Mouse (Mus musculus) spleen, postnatal 10 days (tissue): ENCODE results near the gene Gm13696.
A peak's percentile ranks its signal among the peaks of the same experiment; 100 is the strongest.
"Not testable (repeated sequence)": the region's sequence is repeated elsewhere in the genome, so short reads cannot be mapped to it uniquely, and the experiment has no call there.

Experiments
- DNase-seq, 2 experiments: peaks; one replicate each; pipeline ENCODE4 v3.0.0; 2021 to 2022; ENCODE audit warnings: low spot score in 2 of 2

Gm13696 gene

DNA sequence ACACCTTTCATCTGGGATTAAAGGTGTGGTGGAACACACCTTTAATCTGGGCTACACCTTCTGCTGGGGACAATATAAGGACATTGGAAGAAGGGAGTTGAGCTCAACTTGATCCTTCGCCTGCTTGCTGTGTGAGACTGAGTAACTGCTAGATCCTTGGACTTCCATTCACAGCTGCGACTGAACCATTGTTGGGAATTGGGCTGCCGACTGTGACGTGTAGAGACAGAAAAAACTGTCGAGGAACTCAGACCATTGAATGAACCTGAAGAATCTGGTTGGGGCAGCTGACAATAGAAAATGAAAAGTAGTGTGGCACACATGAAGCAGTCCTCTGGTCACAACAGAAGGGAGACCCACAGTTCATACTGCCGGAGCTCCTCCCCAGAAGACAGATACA lies at the start of gene Gm13696:
Gene Gm13696 (plus strand): TSS at position 301 of the 400 bp plus-strand sequence.
- DNase-seq, result not testable (repeated sequence)

DNA sequence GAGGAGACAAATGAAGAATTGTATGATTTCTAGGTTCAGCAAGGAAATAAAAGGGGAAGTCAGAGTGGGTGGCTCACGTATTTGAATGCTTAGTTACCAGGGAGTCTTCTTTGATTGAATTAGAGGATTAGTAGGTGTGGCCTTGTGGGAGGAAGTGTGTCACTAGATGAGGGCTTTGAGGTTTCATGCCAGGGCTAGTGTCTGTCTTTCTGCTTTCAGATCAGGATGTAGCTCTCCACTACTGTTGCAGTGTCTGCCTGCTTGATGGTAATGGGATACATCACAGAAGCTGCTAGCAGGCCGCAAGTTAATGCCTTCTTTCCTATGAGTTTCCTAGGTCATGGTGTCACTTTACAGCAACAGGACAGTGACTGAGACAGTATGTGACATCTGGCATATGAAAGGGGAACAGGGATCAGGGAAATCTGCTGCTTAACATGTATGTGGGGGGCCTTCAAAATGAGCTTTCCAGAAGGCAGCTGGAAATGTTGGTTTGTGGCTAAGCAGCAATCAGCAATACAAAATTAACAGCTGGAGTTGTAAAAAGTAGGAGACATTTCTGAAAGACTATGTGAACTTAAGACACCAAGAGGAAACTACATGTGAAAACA lies 43.3 kb upstream of the Gm13696 start:
- DNase-seq, result peak; percentile 4 to 17

DNA sequence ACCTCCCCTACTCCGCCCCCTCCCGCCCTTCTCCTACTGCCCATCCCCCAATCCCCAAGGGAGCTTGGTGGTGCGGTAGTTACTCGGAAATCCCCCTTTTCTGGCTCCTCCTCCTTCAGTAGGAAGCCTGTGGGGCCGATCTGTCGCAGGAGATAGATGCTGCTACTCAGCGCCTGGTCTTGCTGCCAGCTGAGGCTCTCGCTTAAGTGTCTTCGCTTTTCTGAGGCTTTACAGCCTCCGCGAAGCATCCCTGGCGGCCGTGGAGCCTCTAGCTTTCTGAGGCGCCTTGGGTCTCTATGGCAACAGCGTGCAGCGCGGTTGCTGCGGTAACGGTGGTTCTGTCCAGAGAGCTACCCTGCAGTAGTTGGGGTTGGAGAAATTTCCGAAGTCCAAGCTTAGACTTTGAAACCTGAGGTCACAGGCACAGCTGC lies 32.0 kb upstream of the Gm13696 start, which contains the start of gene Zswim2:
Gene Zswim2 (minus strand): TSS at position 298 of the 431 bp plus-strand sequence.
- DNase-seq, result peak; percentile 5 to 37

DNA sequence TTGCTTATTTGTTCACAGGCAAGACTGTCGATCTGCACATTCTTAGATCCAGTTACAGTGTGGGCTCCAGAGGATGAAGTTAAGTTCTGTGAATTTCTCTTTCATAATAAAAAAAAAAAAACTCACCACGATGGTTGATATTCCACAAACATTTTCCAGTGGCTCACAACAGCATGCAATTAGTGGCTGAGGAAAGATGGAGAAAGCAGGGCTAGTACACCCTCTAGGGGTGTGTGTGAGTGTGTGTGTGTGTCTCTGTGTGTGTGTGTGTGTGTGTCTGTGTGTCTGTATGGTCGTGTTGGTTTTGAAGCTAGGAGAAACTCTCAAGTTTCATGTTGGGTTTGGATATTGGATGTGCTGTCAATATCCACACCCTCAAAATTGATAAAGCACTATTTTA lies 31.5 kb upstream of the Gm13696 start:
- DNase-seq, result no peak

DNA sequence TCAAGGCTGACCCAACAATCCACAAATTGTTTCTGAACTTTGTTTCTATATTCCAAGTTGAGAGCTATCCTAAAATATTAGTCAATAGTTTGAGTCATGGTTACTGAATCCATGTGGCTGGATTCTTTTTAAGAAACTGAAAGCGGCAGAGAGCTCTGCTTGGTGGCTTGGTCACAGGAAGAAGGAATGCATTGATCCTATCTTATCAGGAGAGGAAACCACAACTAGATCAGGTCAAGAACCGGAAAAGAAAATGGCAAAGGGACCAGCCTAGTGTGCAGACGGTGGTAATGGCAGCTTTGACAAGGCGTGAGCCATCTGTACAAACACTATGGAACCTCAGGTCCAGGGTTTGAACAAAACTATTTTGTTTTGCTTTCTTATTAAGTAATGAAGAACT lies 31.1 kb upstream of the Gm13696 start:
- no peak for DNase-seq

DNA sequence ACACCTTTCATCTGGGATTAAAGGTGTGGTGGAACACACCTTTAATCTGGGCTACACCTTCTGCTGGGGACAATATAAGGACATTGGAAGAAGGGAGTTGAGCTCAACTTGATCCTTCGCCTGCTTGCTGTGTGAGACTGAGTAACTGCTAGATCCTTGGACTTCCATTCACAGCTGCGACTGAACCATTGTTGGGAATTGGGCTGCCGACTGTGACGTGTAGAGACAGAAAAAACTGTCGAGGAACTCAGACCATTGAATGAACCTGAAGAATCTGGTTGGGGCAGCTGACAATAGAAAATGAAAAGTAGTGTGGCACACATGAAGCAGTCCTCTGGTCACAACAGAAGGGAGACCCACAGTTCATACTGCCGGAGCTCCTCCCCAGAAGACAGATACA lies 17.5 kb upstream of the Gm13696 start, which contains the start of gene Gm13698:
Gene Gm13698 (plus strand): TSS at position 301 of the 400 bp plus-strand sequence.
- not testable (repeated sequence) for DNase-seq

DNA sequence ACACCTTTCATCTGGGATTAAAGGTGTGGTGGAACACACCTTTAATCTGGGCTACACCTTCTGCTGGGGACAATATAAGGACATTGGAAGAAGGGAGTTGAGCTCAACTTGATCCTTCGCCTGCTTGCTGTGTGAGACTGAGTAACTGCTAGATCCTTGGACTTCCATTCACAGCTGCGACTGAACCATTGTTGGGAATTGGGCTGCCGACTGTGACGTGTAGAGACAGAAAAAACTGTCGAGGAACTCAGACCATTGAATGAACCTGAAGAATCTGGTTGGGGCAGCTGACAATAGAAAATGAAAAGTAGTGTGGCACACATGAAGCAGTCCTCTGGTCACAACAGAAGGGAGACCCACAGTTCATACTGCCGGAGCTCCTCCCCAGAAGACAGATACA lies 11.7 kb upstream of the Gm13696 start, which contains the start of gene Gm13693:
Gene Gm13693 (plus strand): TSS at position 301 of the 400 bp plus-strand sequence.
- not testable (repeated sequence) for DNase-seq

DNA sequence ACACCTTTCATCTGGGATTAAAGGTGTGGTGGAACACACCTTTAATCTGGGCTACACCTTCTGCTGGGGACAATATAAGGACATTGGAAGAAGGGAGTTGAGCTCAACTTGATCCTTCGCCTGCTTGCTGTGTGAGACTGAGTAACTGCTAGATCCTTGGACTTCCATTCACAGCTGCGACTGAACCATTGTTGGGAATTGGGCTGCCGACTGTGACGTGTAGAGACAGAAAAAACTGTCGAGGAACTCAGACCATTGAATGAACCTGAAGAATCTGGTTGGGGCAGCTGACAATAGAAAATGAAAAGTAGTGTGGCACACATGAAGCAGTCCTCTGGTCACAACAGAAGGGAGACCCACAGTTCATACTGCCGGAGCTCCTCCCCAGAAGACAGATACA lies 5.9 kb upstream of the Gm13696 start, which contains the start of gene Gm13695:
Gene Gm13695 (plus strand): TSS at position 301 of the 400 bp plus-strand sequence.
- not testable (repeated sequence) for DNase-seq

DNA sequence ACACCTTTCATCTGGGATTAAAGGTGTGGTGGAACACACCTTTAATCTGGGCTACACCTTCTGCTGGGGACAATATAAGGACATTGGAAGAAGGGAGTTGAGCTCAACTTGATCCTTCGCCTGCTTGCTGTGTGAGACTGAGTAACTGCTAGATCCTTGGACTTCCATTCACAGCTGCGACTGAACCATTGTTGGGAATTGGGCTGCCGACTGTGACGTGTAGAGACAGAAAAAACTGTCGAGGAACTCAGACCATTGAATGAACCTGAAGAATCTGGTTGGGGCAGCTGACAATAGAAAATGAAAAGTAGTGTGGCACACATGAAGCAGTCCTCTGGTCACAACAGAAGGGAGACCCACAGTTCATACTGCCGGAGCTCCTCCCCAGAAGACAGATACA lies 5.7 kb downstream of the Gm13696 start, which contains the start of gene Gm13694:
Gene Gm13694 (plus strand): TSS at position 301 of the 400 bp plus-strand sequence.
- not testable (repeated sequence) for DNase-seq

DNA sequence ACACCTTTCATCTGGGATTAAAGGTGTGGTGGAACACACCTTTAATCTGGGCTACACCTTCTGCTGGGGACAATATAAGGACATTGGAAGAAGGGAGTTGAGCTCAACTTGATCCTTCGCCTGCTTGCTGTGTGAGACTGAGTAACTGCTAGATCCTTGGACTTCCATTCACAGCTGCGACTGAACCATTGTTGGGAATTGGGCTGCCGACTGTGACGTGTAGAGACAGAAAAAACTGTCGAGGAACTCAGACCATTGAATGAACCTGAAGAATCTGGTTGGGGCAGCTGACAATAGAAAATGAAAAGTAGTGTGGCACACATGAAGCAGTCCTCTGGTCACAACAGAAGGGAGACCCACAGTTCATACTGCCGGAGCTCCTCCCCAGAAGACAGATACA lies 11.5 kb downstream of the Gm13696 start, which contains the start of gene Gm13697:
Gene Gm13697 (plus strand): TSS at position 301 of the 400 bp plus-strand sequence.
- not testable (repeated sequence) for DNase-seq

DNA sequence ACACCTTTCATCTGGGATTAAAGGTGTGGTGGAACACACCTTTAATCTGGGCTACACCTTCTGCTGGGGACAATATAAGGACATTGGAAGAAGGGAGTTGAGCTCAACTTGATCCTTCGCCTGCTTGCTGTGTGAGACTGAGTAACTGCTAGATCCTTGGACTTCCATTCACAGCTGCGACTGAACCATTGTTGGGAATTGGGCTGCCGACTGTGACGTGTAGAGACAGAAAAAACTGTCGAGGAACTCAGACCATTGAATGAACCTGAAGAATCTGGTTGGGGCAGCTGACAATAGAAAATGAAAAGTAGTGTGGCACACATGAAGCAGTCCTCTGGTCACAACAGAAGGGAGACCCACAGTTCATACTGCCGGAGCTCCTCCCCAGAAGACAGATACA lies 17.3 kb downstream of the Gm13696 start, which contains the start of gene Gm13691:
Gene Gm13691 (plus strand): TSS at position 301 of the 400 bp plus-strand sequence.
- DNase-seq, result not testable (repeated sequence)

DNA sequence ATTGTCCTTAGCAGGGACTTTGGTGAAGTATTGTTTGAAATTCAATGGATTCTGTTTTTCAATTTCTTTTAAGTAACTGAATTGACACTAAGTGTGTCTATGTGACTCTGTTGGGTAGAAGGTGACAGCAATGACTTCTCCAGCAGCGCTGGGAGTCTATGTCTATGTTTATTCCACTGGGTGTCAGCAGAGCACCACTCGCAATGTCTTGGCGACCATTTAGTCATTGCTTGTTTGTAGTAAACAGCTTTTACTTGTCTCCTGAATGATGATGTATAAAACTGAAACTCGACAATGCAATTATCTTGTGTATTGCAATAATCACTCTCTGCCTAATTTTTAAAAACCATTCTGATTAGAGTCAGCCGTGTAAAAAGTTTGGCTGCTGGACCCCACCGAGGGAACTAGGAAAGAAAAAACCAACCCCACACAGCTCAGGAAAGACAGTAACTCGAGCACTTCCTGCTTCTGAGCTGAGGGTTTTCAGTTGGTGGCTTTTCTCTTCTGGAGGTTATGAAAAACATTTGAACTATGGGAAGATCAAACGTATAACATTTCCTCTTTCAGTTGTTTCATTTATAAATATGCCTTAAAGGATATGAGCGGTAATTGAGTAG lies 20.8 kb downstream of the Gm13696 start:
- peak in 1 of 2 experiments; percentile 17 for DNase-seq

DNA sequence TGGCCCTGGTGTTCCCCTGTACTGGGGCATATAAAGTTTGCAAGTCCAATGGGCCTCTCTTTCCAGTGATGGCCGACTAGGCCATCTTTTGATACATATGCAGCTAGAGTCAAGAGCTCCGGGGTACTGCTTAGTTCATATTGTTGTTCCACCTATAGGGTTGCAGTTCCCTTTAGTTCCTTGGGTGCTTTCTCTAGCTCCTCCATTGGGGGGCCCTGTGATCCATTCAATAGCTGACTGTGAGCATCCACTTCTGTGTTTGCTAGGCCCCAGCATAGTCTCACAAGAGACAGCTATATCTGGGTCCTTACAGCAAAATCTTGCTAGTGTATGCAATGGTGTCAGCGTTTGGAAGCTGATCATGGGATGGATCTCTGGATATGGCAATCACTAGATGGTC lies 21.6 kb downstream of the Gm13696 start:
- not testable (repeated sequence) for DNase-seq

DNA sequence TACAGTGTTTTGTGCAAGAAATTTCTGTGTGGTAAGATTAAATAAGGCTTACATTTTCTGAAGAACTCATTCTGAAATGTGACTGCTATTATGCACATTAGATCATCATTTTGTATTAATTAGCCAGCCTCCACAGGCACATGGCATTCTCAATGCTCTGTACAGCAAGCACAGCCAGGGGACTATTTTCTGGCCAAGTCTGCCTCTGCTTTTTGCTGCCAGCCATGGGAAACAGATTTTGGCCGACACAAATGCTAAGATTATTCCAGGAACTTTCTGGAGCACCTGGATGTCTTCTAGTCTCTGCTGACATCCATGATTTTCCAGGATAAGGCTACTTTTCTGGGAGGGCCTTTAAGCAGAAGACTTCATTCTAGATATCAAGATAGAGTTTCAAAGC lies 36.0 kb downstream of the Gm13696 start:
- DNase-seq, result no peak

DNA sequence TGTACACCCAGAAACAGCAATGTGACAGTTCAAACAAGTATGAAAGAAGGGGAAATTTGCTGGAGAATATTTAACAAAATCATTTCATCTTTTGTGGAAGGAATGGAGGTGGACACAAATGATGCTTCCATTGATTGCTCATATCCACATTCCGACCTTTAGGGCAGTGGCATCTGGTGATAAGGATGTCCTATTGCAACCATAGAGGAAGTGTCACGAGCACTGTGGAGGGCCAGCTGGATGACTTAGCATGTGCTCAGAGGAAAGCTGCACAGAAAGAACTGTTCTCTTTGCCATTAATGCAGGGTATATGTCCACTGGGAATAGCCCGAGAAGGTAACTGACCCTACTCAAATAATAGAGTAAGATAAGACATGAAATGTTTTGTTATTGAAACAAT lies 36.9 kb downstream of the Gm13696 start:
- DNase-seq, result no peak

DNA sequence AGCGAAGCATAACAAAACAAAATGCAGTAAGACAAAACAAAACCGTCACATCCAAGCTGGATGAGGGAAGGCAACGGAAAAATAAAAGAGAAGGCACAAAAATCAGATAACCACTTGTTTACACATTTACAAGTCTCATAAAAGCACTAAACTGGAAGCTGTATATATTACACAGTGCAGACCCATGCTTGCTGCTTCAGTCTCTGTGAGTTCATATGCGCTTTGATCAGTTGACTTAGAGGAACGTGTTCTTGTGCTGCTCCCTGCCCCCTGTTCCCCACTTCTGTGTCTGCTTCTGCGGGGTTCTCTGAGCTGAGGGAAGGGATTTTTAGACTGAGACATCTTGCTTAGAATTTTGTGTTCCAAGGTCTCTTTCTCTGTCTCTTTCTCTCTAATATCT lies 41.6 kb downstream of the Gm13696 start:
- no peak for DNase-seq

DNA sequence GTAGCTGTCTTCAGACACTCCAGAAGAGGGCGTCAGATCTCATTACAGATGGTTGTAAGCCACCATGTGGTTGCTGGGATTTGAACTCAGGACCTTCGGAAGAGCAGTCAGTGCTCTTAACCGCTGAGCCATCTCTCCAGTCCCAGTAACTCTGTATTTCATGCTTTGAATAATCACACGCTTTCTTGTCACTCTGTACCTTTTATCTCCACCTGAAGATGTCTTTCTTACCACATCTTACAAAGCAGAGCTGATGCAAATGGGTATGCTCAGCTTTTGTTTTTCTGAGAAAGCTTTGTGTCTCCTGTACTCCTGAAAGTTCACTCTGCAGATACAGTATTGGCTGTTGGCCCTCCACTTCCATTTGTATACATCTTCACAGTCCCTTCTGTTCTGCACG lies 43.4 kb downstream of the Gm13696 start:
- not testable (repeated sequence) for DNase-seq

DNA sequence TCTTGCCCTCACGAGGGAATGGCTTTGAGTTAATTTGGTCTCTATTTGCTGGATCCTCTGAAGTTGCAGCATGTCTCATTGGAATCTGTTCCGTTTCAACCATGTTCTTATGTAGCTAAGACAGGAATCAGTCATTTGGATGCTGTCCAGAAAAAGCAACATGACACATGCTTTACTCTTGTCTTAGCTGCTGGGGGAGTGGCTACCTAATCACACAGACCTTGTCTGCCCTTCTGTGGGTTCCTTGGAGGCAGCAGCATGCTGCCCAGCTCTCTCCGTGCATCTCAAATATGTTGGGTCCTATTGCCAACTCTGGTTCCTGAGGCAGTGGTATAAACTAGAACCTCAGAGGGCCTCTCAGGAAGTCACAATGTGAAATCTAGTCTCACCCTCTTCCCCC lies 45.4 kb downstream of the Gm13696 start:
- DNase-seq, result no peak

DNA sequence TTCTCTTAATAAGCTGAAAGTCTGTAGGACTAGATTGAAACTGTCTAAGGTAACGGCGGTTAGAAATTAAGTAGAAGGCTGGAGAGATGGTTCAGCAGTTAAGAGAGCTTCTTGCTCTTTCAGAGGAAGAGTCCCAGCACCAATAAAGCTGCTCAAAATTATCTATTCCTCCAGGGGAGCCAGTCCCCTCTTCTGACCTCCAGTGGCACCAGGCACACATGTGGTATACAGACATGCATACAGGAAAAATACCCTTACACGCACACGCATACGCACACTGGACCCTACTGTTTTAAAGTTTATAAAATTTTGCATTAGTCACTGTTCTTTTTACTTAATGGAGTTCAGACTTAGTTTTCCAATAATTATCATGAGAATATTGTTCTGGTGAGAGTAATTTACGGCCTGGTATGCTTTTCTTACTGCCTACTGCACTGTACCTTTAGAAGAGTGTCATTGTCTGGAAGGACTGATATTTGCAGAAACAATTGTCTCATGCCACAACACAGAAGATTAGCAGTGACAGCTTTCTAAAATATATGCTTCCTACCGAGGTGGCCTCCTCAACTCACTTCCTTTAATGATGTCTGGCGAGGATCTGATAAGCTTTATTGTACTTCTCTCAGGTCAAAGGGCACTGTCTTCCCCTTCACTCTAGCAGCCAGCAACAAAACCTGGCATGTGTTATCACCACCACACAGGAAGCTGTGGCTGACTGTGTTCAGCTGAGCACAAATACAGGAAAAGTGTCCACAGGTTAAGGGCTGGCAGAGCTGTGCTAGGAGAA lies 46.8 kb downstream of the Gm13696 start:
- no peak for DNase-seq

DNA sequence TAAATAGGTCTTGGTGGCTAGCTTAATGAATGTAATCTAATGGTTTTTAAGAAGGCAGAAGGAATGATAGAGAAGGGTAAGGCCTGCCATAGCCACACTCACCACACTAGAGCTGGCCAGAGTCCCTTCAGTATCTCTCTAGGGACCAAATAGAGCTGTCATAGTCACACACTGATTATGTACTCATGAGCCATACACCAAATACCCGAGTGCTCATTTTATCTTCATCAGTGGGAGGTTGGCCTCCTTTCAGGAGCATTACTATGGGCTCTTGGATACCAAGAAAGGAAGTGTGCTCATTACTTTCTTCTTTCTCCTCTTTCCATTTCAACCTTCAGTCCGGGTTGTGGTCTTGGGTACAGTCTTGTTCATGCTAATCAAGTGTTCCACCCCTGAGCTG lies 49.0 kb downstream of the Gm13696 start:
- no peak for DNase-seq

DNA sequence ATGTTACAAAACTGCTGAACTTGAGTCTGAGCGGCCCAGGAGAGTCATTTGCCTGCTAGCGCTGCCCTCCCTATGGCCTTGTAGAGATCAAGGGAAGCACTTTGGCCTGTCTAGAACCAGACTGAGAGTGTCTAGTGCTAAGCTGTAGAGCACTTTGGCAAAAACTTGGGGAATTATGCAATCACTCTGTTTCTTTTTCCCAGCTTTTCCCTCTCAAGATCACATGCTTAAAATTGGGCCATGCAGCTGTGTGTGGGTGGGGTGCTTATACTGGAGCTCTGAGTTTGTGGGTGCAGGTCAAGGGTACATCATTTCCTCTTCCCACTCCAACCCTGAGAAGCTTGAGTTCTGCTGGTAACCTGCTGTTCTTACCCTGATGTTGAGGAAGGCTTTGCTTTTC lies 50.0 kb downstream of the Gm13696 start:
- no peak for DNase-seq

DNA sequence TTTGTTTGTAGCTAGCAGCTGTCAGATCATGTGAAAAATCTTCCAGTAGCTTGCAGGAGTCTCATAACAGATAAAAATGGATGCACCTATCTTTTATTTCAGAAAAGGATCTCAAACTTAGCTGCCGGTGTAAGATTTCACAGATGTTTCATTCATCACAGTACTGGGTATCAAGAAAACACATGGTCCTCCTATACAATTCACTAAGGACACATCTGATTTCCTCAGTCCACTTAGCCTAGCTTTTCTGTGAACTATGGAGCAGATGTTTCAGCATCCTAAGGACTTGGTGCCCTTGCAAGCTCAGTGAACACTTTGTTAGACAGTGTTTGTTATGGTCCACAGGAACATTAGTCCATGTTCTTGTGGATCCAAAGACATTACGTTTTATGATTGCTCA lies 50.4 kb downstream of the Gm13696 start:
- no peak for DNase-seq
